Comparison of ENCODE assay signal across 22 mouse cellular contexts in the genomic region with DNA sequence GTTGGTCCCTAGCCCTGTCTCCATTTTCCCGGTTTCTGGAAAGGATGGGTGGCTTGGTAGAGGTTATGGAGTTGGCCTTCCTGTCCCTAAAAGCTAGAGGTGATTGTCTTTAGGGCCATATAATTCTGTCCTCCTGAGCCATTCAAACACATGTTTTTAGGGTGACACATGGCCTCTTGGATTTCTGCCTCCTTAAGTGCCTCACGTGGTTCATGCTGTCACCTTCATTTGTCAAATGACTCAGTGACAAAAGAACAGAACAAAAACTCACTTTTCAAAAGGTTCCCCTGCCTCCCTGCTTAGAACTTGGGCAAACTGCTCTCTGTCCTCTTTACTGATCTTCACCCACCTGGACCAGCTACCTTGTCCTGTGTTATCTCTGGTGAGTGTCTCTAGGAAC. TPM values are rescaled to one million over a fixed set of nuclear protein-coding genes. Genes with fewer than 3 reads are reported as not detected.
DNase-seq lines count a peak whose midpoint lies in the region; TF ChIP-seq lines count a peak whose summit lies in the region.
"Had no signal": no experiment of that assay in that cellular context is flagged by ENCODE, and none has a peak within 500 bp of the region (broad histone marks: within the 10 kb centered on the region; RNA-seq: fewer than 3 reads in every experiment).

No protein-coding gene starts in this region.

- no peak overlapping the region for H3K4me3 ChIP-seq in C2C12 (ENCODE audit: insufficient read depth, poor library complexity, severe bottlenecking)
- H3K4me3 ChIP-seq in brown adipose tissue, adult 24 weeks (ENCODE audit: insufficient read depth, low read depth, low read length) = no peak overlapping the region
- no peak overlapping the region for H3K4me3 ChIP-seq in limb, embryonic 10.5 days
- H3K4me3 ChIP-seq in kidney, adult 2 months (ENCODE audit: insufficient read depth, low read depth, low read length) = no peak overlapping the region
- H3K4me3 ChIP-seq: embryonic facial prominence, embryonic 13.5 days; forebrain, embryonic 13.5 days; heart, embryonic 12.5 days; hindbrain, embryonic 12.5 days had no signal

- H3K27me3 ChIP-seq in C2C12 (ENCODE audit: control insufficient read depth, insufficient read depth, insufficient read length) = no peaks in the 10 kb centered on the region
- no peaks in the 10 kb centered on the region for H3K27me3 ChIP-seq in limb, embryonic 10.5 days (ENCODE audit: low read depth, poor library complexity, severe bottlenecking)
- H3K27me3 ChIP-seq in kidney, adult 2 months (replicated peaks; ENCODE audit: control insufficient read depth, insufficient read depth, low read length) = no peaks in the 10 kb centered on the region
- H3K27me3 ChIP-seq: embryonic facial prominence, embryonic 13.5 days; forebrain, embryonic 13.5 days; heart, embryonic 12.5 days; hindbrain, embryonic 12.5 days had no signal

- no peaks in the 10 kb centered on the region for H3K9me3 ChIP-seq in limb, embryonic 10.5 days (replicated peaks)
- H3K9me3 ChIP-seq: embryonic facial prominence, embryonic 13.5 days; forebrain, embryonic 13.5 days; heart, embryonic 12.5 days; hindbrain, embryonic 12.5 days had no signal

- 0 out of 2 replicates have a peak overlapping the region, but pooled peaks have one; percentile 20 for H3K27ac ChIP-seq in brown adipose tissue, adult 24 weeks (replicated peaks; ENCODE audit: low read depth, low read length)
- no peak overlapping the region for H3K27ac ChIP-seq in limb, embryonic 10.5 days
- H3K27ac ChIP-seq in kidney, adult 2 months (ENCODE audit: insufficient read depth, low read depth, low read length) = no peak overlapping the region
- H3K27ac ChIP-seq: embryonic facial prominence, embryonic 13.5 days; forebrain, embryonic 13.5 days; hindbrain, embryonic 12.5 days had no signal

- H3K4me1 ChIP-seq in brown adipose tissue, adult 24 weeks (ENCODE audit: control insufficient read depth, insufficient read depth, insufficient read length, low read length) = peaks cover 25% of the 10 kb centered on the region
- peaks cover 7% of the 10 kb centered on the region; the same call in 1 of the 2 replicates for H3K4me1 ChIP-seq in limb, embryonic 10.5 days
- peaks cover 28% of the 10 kb centered on the region for H3K4me1 ChIP-seq in kidney, adult 2 months (ENCODE audit: control insufficient read depth, insufficient read depth, low read length)

- H3ac ChIP-seq in C2C12 (ENCODE audit: control insufficient read depth, insufficient read length, low read depth) = no peak overlapping the region

- DNase-seq in heart, adult 11 months = peak; percentile 39
- no peak for DNase-seq in heart, postnatal 4 days
- DNase-seq in 3T3-L1 (ENCODE audit: low read depth, low spot score) = peak; percentile 34
- DNase-seq in limb, embryonic 10.5 days (ENCODE audit: low spot score) = no peak
- DNase-seq in kidney, adult 2 months = no peak
- DNase-seq: B cell, adult 2 months; cerebellum, adult 18-20 months; cerebellum, adult 9-11 months; cerebellum, postnatal 36 days; forebrain, postnatal 0 days; gastrocnemius, postnatal 25 days; heart, postnatal 36 days; kidney, adult 11 months had no signal

- TF ChIP-seq POLR2A in kidney, adult 2 months (IDR thresholded peaks at IDR 0.05; ENCODE audit: low read depth, low read length) = no peak

- no peak for TF ChIP-seq CTCF in C2C12 (IDR thresholded peaks at IDR 0.05; ENCODE audit: control insufficient read depth, insufficient read depth, insufficient read length)
- TF ChIP-seq CTCF in kidney, adult 2 months (conservative IDR thresholded peaks at IDR 0.05; ENCODE audit: insufficient read depth, insufficient read length, low read depth, low read length) = no peak

- H3K79me3 ChIP-seq in C2C12 (ENCODE audit: low read depth) = peaks cover 56% of the 10 kb centered on the region

- peaks cover 99% of the 10 kb centered on the region for H3K79me2 ChIP-seq in C2C12 (ENCODE audit: control insufficient read depth, insufficient read depth)

- peaks cover 23% of the 10 kb centered on the region for H3K36me3 ChIP-seq in C2C12 (ENCODE audit: control insufficient read depth, insufficient read depth)
- peaks cover 25% of the 10 kb centered on the region for H3K36me3 ChIP-seq in limb, embryonic 10.5 days
- no peaks in the 10 kb centered on the region for H3K36me3 ChIP-seq in kidney, adult 2 months (ENCODE audit: control insufficient read depth, insufficient read depth, low read length)
- H3K36me3 ChIP-seq: embryonic facial prominence, embryonic 13.5 days; hindbrain, embryonic 12.5 days had no signal

- 72% methylated on average over 2 of the region's 2 CpGs for WGBS in limb, embryonic 10.5 days
- 63% methylated on average over 2 of the region's 2 CpGs for WGBS in kidney, adult 2 months

TF ChIP-seq in C2C12, 6 proteins besides CTCF, POLR2A, EP300 and RAD21:
- TF ChIP-seq MYOD1 (IDR thresholded peaks at IDR 0.05; ENCODE audit: control insufficient read depth, insufficient read length, low read depth) (no peak), USF1 (IDR thresholded peaks at IDR 0.05; ENCODE audit: low read depth) (peak; percentile 43), FOSL1 (IDR thresholded peaks at IDR 0.05; ENCODE audit: insufficient read depth, low read length, poor library complexity, severe bottlenecking) (no peak), MAX (IDR thresholded peaks at IDR 0.05) (no peak)

RNA-seq across cellular contexts. Expression of a gene that starts 30.9 kb away (rescaled TPM):
- total RNA-seq in heart, postnatal 4 days (2021) = not detected
- polyA plus RNA-seq in C2C12 (2012; fragmentation: generic; extraction: Trizol) = 0.01 TPM
- not detected in 2 replicates for polyA plus RNA-seq in brown adipose tissue, adult 24 weeks (2012; ENCODE audit: insufficient read depth, insufficient read length, missing spikeins)
- 0.11 TPM in 1 of 2 replicates, not detected in the other for polyA plus RNA-seq in limb, embryonic 10.5 days (2016; fragmentation: Nextera tagmentation; extraction: Ambion mirVana)
- 17.8 and 19.8 TPM in 2 replicates for polyA plus RNA-seq in kidney, adult 2 months (2012; rRNA removed)
- total RNA-seq: gastrocnemius, adult 18-20 months; gastrocnemius, postnatal 25 days; granulocyte monocyte progenitor cell, adult 5-6 weeks; MEL had no signal
- polyA plus RNA-seq: forebrain, postnatal 0 days had no signal

Comparison
In these comparisons a context has a peak if more than half of its experiments do, and no peak if none do; other contexts are left out.
1. DNase-seq: peak in heart, adult 11 months (single experiment) and 3T3-L1 (single experiment); none in heart, postnatal 4 days (single experiment), limb, embryonic 10.5 days (single experiment) and kidney, adult 2 months (single experiment).
2. RNA of a gene that starts 30.9 kb away (polyA plus RNA-seq): 17.8 to 19.8 TPM in kidney, adult 2 months; not detected in brown adipose tissue, adult 24 weeks, 0.11 TPM in limb, embryonic 10.5 days and 0.01 TPM in C2C12 (single experiment); every median in the first group is over 10 times any median in the second.